Comparison of ENCODE assay signal across 31 mouse cellular contexts in genomic region chr16:4085051-4085450, GRCm38 (mm10). TPM values are rescaled to one million over a fixed set of nuclear protein-coding genes. Genes with fewer than 3 reads are reported as not detected.
DNase-seq lines count a peak whose midpoint lies in the region; ATAC-seq and TF ChIP-seq lines count a peak whose summit lies in the region.
"Had no signal": no experiment of that assay in that cellular context is flagged by ENCODE, and none has a peak within 500 bp of the region (broad histone marks: within the 10 kb centered on the region; RNA-seq: fewer than 3 reads in every experiment).

No protein-coding gene starts in this region.

- H3K9ac ChIP-seq in kidney, embryonic 16.5 days (replicated peaks; ENCODE audit: low read length) = no peak overlapping the region
- H3K9ac ChIP-seq: embryonic facial prominence, embryonic 13.5 days; heart, embryonic 12.5 days; heart, embryonic 15.5 days; hindbrain, embryonic 12.5 days; hindbrain, embryonic 15.5 days; intestine, embryonic 15.5 days had no signal

- TF ChIP-seq CTCF in thymus, adult 2 months (IDR thresholded peaks at IDR 0.05; ENCODE audit: borderline replicate concordance, control insufficient read depth, extremely low read depth, insufficient read depth, low read length, poor library complexity) = no peak

- H3K27me3 ChIP-seq in kidney, embryonic 16.5 days (ENCODE audit: insufficient read depth, low read length) = no peaks in the 10 kb centered on the region
- H3K27me3 ChIP-seq in thymus, adult 2 months (ENCODE audit: control insufficient read depth, insufficient read depth, low read length) = no peaks in the 10 kb centered on the region
- H3K27me3 ChIP-seq: embryonic facial prominence, embryonic 13.5 days; heart, embryonic 12.5 days; heart, embryonic 15.5 days; hindbrain, embryonic 12.5 days; hindbrain, embryonic 15.5 days; intestine, embryonic 15.5 days had no signal

- H3K4me3 ChIP-seq in kidney, embryonic 16.5 days (ENCODE audit: low read length) = no peak overlapping the region
- H3K4me3 ChIP-seq in thymus, adult 2 months (ENCODE audit: control insufficient read depth, insufficient read depth, low read length) = no peak overlapping the region
- H3K4me3 ChIP-seq: embryonic facial prominence, embryonic 10.5 days; embryonic facial prominence, embryonic 13.5 days; erythroblast, embryonic 14.5 days; forebrain, embryonic 10.5 days; heart, adult 2 months; heart, embryonic 12.5 days; heart, embryonic 15.5 days; hindbrain, embryonic 12.5 days; hindbrain, embryonic 15.5 days; intestine, embryonic 15.5 days had no signal

- H3K27ac ChIP-seq in kidney, embryonic 16.5 days (ENCODE audit: low read length) = no peak overlapping the region
- H3K27ac ChIP-seq in thymus, adult 2 months (ENCODE audit: control insufficient read depth, insufficient read depth, low read length) = no peak overlapping the region
- H3K27ac ChIP-seq: embryonic facial prominence, embryonic 10.5 days; embryonic facial prominence, embryonic 13.5 days; forebrain, embryonic 10.5 days; heart, adult 2 months; heart, embryonic 15.5 days; hindbrain, embryonic 12.5 days; hindbrain, embryonic 15.5 days; intestine, embryonic 15.5 days had no signal

- no peak overlapping the region for H3K4me2 ChIP-seq in kidney, embryonic 16.5 days (replicated peaks; ENCODE audit: low read depth, low read length)
- H3K4me2 ChIP-seq: embryonic facial prominence, embryonic 13.5 days; heart, embryonic 12.5 days; heart, embryonic 15.5 days; hindbrain, embryonic 12.5 days; hindbrain, embryonic 15.5 days; intestine, embryonic 15.5 days had no signal

- intact Hi-C loops in heart, postnatal 14 days (cut with DNase I) = no loop called here

- ATAC-seq in kidney, embryonic 16.5 days (ENCODE audit: low FRiP score, low TSS enrichment) = 0 out of 2 replicates have a peak, but pooled peaks have one; percentile 7
- 0 out of 2 replicates have a peak, but pooled peaks have one; percentile 31 for ATAC-seq in erythroid progenitor cell, adult 5-6 weeks (replicated peaks; ENCODE audit: low FRiP score, poor library complexity, severe bottlenecking)
- ATAC-seq: activated CD4-positive, CD25-positive, alpha-beta regulatory T cell, adult 4 months; CD4-positive, CD25-positive, alpha-beta regulatory T cell, adult 4 months; forebrain, embryonic 16.5 days; intestine, embryonic 15.5 days had no signal

- peak; percentile 86 for DNase-seq in heart, adult 11 months
- no peak for DNase-seq in heart, postnatal 14 days
- no peak for DNase-seq in kidney, postnatal 4 days
- DNase-seq in thymus, adult 2 months = no peak
- DNase-seq: adrenal gland, adult 8-10 months; adrenal gland, postnatal 25 days; cerebellum, adult 11-12 months; cerebellum, adult 8-10 months; cerebellum, postnatal 10 days; cerebellum, postnatal 36 days; embryo, embryonic 11 days; gastrocnemius, postnatal 25 days; heart, adult 2 months; heart, postnatal 4 days; kidney, adult 11 months had no signal

- 96% methylated on average over 7 of the region's 7 CpGs for WGBS in kidney, embryonic 16.5 days
- 99% methylated on average over 7 of the region's 7 CpGs for WGBS in thymus, adult 2 months

- peaks cover 68% of the 10 kb centered on the region for H3K36me3 ChIP-seq in kidney, embryonic 16.5 days (ENCODE audit: insufficient read depth, low read length)
- H3K36me3 ChIP-seq in thymus, adult 2 months (ENCODE audit: control insufficient read depth, insufficient read depth, low read length) = peaks cover 59% of the 10 kb centered on the region

- no peaks in the 10 kb centered on the region for H3K9me3 ChIP-seq in kidney, embryonic 16.5 days (ENCODE audit: low read length)
- H3K9me3 ChIP-seq: embryonic facial prominence, embryonic 10.5 days; embryonic facial prominence, embryonic 13.5 days; forebrain, embryonic 10.5 days; heart, embryonic 12.5 days; heart, embryonic 15.5 days; hindbrain, embryonic 12.5 days; hindbrain, embryonic 15.5 days; intestine, embryonic 15.5 days had no signal

- TF ChIP-seq POLR2A in thymus, adult 2 months (IDR thresholded peaks at IDR 0.05; ENCODE audit: control insufficient read depth, extremely low read depth, insufficient read depth, low read length, poor library complexity) = no peak

- H3K4me1 ChIP-seq in kidney, embryonic 16.5 days (ENCODE audit: insufficient read depth, low read length) = no peaks in the 10 kb centered on the region
- H3K4me1 ChIP-seq in thymus, adult 2 months (replicated peaks; ENCODE audit: control insufficient read depth, insufficient read depth, low read length) = no peaks in the 10 kb centered on the region
- H3K4me1 ChIP-seq: embryonic facial prominence, embryonic 10.5 days; embryonic facial prominence, embryonic 13.5 days; forebrain, embryonic 10.5 days; hindbrain, embryonic 12.5 days; hindbrain, embryonic 15.5 days; intestine, embryonic 15.5 days had no signal

RNA-seq across cellular contexts. Expression of gene Trap1, which starts 7.4 kb away (rescaled TPM):
- total RNA-seq in heart, postnatal 14 days (2021) = 100 to 1,000 TPM; 161 to 173 TPM
- polyA plus RNA-seq in kidney, embryonic 16.5 days (2015; fragmentation: Nextera tagmentation; extraction: Ambion mirVana) = 126 and 128 TPM in 2 replicates
- total RNA-seq in erythroid progenitor cell, adult 5-6 weeks (2015; ENCODE audit: low replicate concordance) = 16.8 and 17.7 TPM in 2 replicates
- 17.7 and 24.6 TPM in 2 replicates for total RNA-seq in erythroid progenitor cell, adult 5-6 weeks (2017; ENCODE audit: low replicate concordance)
- polyA plus RNA-seq in thymus, adult 2 months (2012; rRNA removed) = 90.9 and 94.2 TPM in 2 replicates

RNA-seq across cellular contexts. Expression of gene Dnase1, which starts 48.3 kb away (rescaled TPM):
- total RNA-seq in heart, postnatal 14 days (2021) = not detected
- 6.5 and 7.8 TPM in 2 replicates for polyA plus RNA-seq in kidney, embryonic 16.5 days (2015; fragmentation: Nextera tagmentation; extraction: Ambion mirVana)
- total RNA-seq in erythroid progenitor cell, adult 5-6 weeks (2015; ENCODE audit: low replicate concordance) = not detected in 2 replicates
- not detected in 2 replicates for total RNA-seq in erythroid progenitor cell, adult 5-6 weeks (2017; ENCODE audit: low replicate concordance)
- 0.33 and 0.77 TPM in 2 replicates for polyA plus RNA-seq in thymus, adult 2 months (2012; rRNA removed)
- total RNA-seq: adrenal gland, adult 8-10 months; adrenal gland, postnatal 25 days; gastrocnemius, postnatal 25 days; heart, adult 2 months; heart, postnatal 10 days; heart, postnatal 4 days had no signal
- polyA plus RNA-seq: cortical plate, adult 2 months; erythroblast, embryonic 14.5 days; heart, adult 2 months had no signal

Comparison
In these comparisons a context has a peak if more than half of its experiments do, and no peak if none do; other contexts are left out.
1. RNA of gene Trap1, which starts 7.4 kb away (total RNA-seq): 161 to 173 TPM in heart, postnatal 14 days; 16.8 to 24.6 TPM in erythroid progenitor cell, adult 5-6 weeks; every median in the first group is over 4 times any median in the second.